Mouse (Mus musculus): Measurements from ENCODE around the gene Gabrr2.

DNA sequence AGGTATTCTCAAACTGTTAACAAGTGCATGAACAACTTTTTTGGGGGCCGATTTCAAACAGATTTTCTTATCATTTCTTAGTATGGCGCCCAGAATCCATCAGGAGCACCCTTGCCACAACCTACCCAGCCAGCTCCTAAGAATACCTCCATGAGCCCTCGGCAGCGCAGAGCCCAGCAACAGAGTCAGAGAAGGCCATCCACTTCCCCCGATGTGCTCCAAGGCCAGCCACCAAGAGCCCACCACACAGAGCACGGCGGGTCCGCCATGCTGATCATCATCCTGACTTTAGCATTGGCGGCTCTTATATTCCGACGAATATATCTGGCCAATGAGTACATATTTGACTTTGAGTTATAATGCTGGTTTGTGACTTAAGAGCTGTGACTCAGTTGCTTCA lies 13.2 kb upstream of the Gabrr2 start:
- no peak for TF ChIP-seq CTCF (IDR thresholded peaks at IDR 0.05; ENCODE audit: borderline replicate concordance, extremely low read depth, insufficient read depth, insufficient read length)
- no peak for TF ChIP-seq POLR2A (IDR thresholded peaks at IDR 0.05; ENCODE audit: borderline replicate concordance, extremely low read depth, insufficient read depth, insufficient read length, poor library complexity, severe bottlenecking)

Measured in brain, embryonic 14.5 days (tissue).